Mouse (Mus musculus) C2C12 (cell line): ENCODE results near the gene Maged1. TPM values are rescaled to one million over a fixed set of nuclear protein-coding genes. Genes with fewer than 3 reads are reported as not detected.

Experiments
- H3K27me3 ChIP-seq: one replicate; pipeline ENCODE4 v1.6.1; 2011; ENCODE audit not compliant: control insufficient read depth, insufficient read depth, insufficient read length
- H3K36me3 ChIP-seq: one replicate; pipeline ENCODE4 v1.6.1; 2011; ENCODE audit not compliant: control insufficient read depth, insufficient read depth
- H3K4me3 ChIP-seq: one replicate; pipeline ENCODE4 v1.5.1; 2011; ENCODE audit warnings: mild to moderate bottlenecking, control low read depth; ENCODE audit not compliant: poor library complexity, insufficient read depth, severe bottlenecking
- H3K79me2 ChIP-seq: one replicate; pipeline ENCODE4 v1.6.1; 2011; ENCODE audit not compliant: control insufficient read depth, insufficient read depth
- H3K79me3 ChIP-seq: one replicate; pipeline ENCODE4 v1.6.1; 2011; ENCODE audit warnings: low read depth, control low read depth
- H3ac ChIP-seq: one replicate; pipeline ENCODE3; 2011; ENCODE audit warnings: low read depth; ENCODE audit not compliant: control insufficient read depth, insufficient read length
- CEBPB ChIP-seq: IDR thresholded peaks from one replicate; pipeline ENCODE4 v1.6.1; 2011; ENCODE audit warnings: low read depth, mild to moderate bottlenecking, control low read depth, moderate library complexity
- CTCF ChIP-seq: IDR thresholded peaks from one replicate; pipeline ENCODE4 v1.5.1; 2011; ENCODE audit not compliant: control insufficient read depth, insufficient read depth, insufficient read length
- FOSL1 ChIP-seq: IDR thresholded peaks from one replicate; pipeline ENCODE4 v1.8.0; 2011; ENCODE audit warnings: mild to moderate bottlenecking, low read length; ENCODE audit not compliant: poor library complexity, insufficient read depth, severe bottlenecking
- MAX ChIP-seq: IDR thresholded peaks from one replicate; pipeline ENCODE4 v1.6.1; 2011; ENCODE audit warnings: mild to moderate bottlenecking, control low read depth
- MYOD1 ChIP-seq: IDR thresholded peaks from one replicate; pipeline ENCODE4 v1.6.1; 2011; ENCODE audit warnings: low read depth; ENCODE audit not compliant: control insufficient read depth, insufficient read length
- MYOG ChIP-seq: IDR thresholded peaks from one replicate; pipeline ENCODE4 v1.6.1; 2011; ENCODE audit not compliant: control insufficient read depth, insufficient read length; ENCODE audit errors: extremely low read depth
- USF1 ChIP-seq: IDR thresholded peaks from one replicate; pipeline ENCODE4 v1.6.1; 2011; ENCODE audit warnings: low read depth, mild to moderate bottlenecking, control low read depth, moderate library complexity
- long read RNA-seq, 2 experiments: library from polyadenylated mRNA; unstranded; transcript quantifications; one replicate each; pipeline ENCODE4 v2.0.0; 2019 to 2020
- polyA plus RNA-seq: library from polyadenylated mRNA; unstranded; fragments of >200 nt; fragmentation: generic; extraction: Trizol; gene quantifications from one replicate; pipeline ENCODE4 v1.2.1, GENCODE M21; 2012; ENCODE audit warnings: missing spikeins

Gene Maged1
- 235 TPM for polyA plus RNA-seq
- long read RNA-seq, experiment 1, transcript Maged1-201 (13 exons, 2,821 nt): major isoform, 295 of 423 reads
- long read RNA-seq, experiment 1, partial matches to known transcripts: 77 of 423 reads
- long read RNA-seq, experiment 1, other reads (novel, unspliced or antisense): 50 of 423 reads
- long read RNA-seq, experiment 2, transcript Maged1-201 (13 exons, 2,821 nt): major isoform, 2,101 of 2,458 reads
- long read RNA-seq, experiment 2, transcript Maged1-207 (12 exons, 2,884 nt): minor isoform, 9 of 2,458 reads
- long read RNA-seq, experiment 2, partial matches to known transcripts: 47 of 2,458 reads
- long read RNA-seq, experiment 2, other reads (novel, unspliced or antisense): 301 of 2,458 reads

GRCm38 (mm10) chrX:94541918-94542355 is at the start of gene Maged1:
TSS of gene Maged1 (minus strand) at chrX:94542143.
- Histone ChIP-seq H3K4me3 (peak within 1 kb of the TSS; percentile 48), H3K27me3 (no peaks in the 10 kb centered on the region), H3K79me3 (no peaks in the 10 kb centered on the region), H3ac (peak within 1 kb of the TSS; percentile 69), H3K79me2 (peaks cover 28% of the 10 kb centered on the region), H3K36me3 (peaks cover 24% of the 10 kb centered on the region)
- TF ChIP-seq CEBPB (no peak), MAX (peak; percentile 24)

GRCm38 (mm10) chrX:94580251-94580650 is 38.3 kb upstream of the Maged1 start:
- Histone ChIP-seq H3K4me3 (no peak overlapping the region), H3K36me3 (no peaks in the 10 kb centered on the region), H3K27me3 (no peaks in the 10 kb centered on the region), H3ac (no peak overlapping the region), H3K79me2 (no peaks in the 10 kb centered on the region), H3K79me3 (no peaks in the 10 kb centered on the region)
- TF ChIP-seq MYOD1 (no peak), CEBPB (no peak), MYOG (no peak), MAX (no peak), CTCF (no peak), USF1 (no peak), FOSL1 (no peak)

GRCm38 (mm10) chrX:94564694-94565093 is 22.8 kb upstream of the Maged1 start:
- Histone ChIP-seq H3K27me3 (no peaks in the 10 kb centered on the region), H3K36me3 (no peaks in the 10 kb centered on the region), H3ac (no peak overlapping the region), H3K79me3 (no peaks in the 10 kb centered on the region), H3K79me2 (no peaks in the 10 kb centered on the region), H3K4me3 (no peak overlapping the region)
- TF ChIP-seq MAX (no peak), MYOD1 (no peak), USF1 (peak; percentile 54)

- H3K79me3 ChIP-seq: no peaks in the 10 kb centered on the region
- no peaks in the 10 kb centered on the region for H3K36me3 ChIP-seq
- TF ChIP-seq MYOD1: no peak
- no peak for TF ChIP-seq MAX
Measured at GRCm38 (mm10) chrX:94562392-94562791, 20.4 kb upstream of the Maged1 start.

GRCm38 (mm10) chrX:94548227-94548626 is 6.3 kb upstream of the Maged1 start:
- H3K4me3 ChIP-seq: no peak overlapping the region
- H3K27me3 ChIP-seq: no peaks in the 10 kb centered on the region
- H3K79me2 ChIP-seq: no peaks in the 10 kb centered on the region
- H3ac ChIP-seq: no peak overlapping the region
- TF ChIP-seq USF1 (no peak), MAX (no peak), CTCF (no peak), MYOG (no peak), CEBPB (no peak), MYOD1 (no peak), FOSL1 (no peak)
- no peaks in the 10 kb centered on the region for H3K36me3 ChIP-seq
- no peaks in the 10 kb centered on the region for H3K79me3 ChIP-seq

More at GRCm38 (mm10) chrX:94562392-94562791, 20.4 kb upstream of the Maged1 start:
- no peak overlapping the region for H3K4me3 ChIP-seq
- no peaks in the 10 kb centered on the region for H3K27me3 ChIP-seq
- H3ac ChIP-seq: no peak overlapping the region
- no peaks in the 10 kb centered on the region for H3K79me2 ChIP-seq

GRCm38 (mm10) chrX:94545941-94546340 is 4.0 kb upstream of the Maged1 start:
- Histone ChIP-seq H3K79me2 (peaks cover 8% of the 10 kb centered on the region), H3K4me3 (no peak overlapping the region), H3K27me3 (no peaks in the 10 kb centered on the region), H3K79me3 (no peaks in the 10 kb centered on the region), H3K36me3 (no peaks in the 10 kb centered on the region), H3ac (no peak overlapping the region)
- no peak for TF ChIP-seq MAX
- TF ChIP-seq MYOG: no peak

GRCm38 (mm10) chrX:94544923-94545322 is 3.0 kb upstream of the Maged1 start:
- Histone ChIP-seq H3K36me3 (no peaks in the 10 kb centered on the region), H3K79me2 (peaks cover 18% of the 10 kb centered on the region), H3K79me3 (no peaks in the 10 kb centered on the region), H3K4me3 (no peak overlapping the region), H3K27me3 (no peaks in the 10 kb centered on the region), H3ac (no peak overlapping the region)
- TF ChIP-seq CEBPB (no peak), FOSL1 (no peak), CTCF (no peak), USF1 (no peak), MAX (no peak), MYOD1 (no peak), MYOG (no peak)
